Mouse (Mus musculus): Measurements from ENCODE around the gene Urm1. TPM values are rescaled to one million over a fixed set of nuclear protein-coding genes. Genes with fewer than 3 reads are reported as not detected.

Gene Urm1
- polyA plus RNA-seq, 1 experiment from 2014 or later: 11.7 TPM

DNA sequence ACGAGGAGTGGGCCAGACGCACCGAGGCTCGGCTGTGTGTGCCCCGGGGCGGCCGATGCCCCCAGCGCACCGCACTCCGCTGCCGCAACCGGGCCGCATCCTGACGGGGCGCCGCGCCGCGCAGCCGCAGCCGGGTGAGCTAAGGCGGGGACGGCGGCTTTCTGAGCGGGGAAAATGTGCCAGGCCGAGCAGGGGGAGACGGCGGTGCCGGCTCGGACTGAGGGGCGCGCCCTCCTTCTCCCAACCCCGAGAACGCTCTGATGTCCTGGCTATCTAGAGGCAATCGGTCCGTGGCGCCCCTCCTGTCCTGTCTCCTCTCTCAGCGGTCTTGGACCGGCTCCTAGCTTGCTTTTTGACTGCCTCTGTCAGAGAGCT, 17.1 kb upstream of the Urm1 start:
- 0% methylated on average over 37 of the region's 39 CpGs for WGBS (ENCODE audit: insufficient replicate concordance)
- Histone ChIP-seq H3K4me3 (peak overlapping the region; percentile 69), H3K27ac (0 out of 2 replicates have a peak overlapping the region, but pooled peaks have one; percentile 27), H3K9ac (peak overlapping the region; percentile 82), H3K27me3 (replicated peaks) (peaks cover 47% of the 10 kb centered on the region), H3K36me3 (peaks cover 23% of the 10 kb centered on the region), H3K9me3 (replicated peaks) (no peaks in the 10 kb centered on the region), H3K4me1 (peaks cover 12% of the 10 kb centered on the region), H3K4me2 (peak overlapping the region; percentile 98)
- no peak; the same call in none of the 2 replicates for ATAC-seq

- peak overlapping the region; percentile 69 for H3K4me3 ChIP-seq
- H3K27ac ChIP-seq: no peak overlapping the region
- peaks cover 12% of the 10 kb centered on the region for H3K4me1 ChIP-seq
- H3K4me2 ChIP-seq: peak overlapping the region; percentile 98
- H3K9ac ChIP-seq: peak overlapping the region; percentile 82
- ATAC-seq: no peak
- WGBS (ENCODE audit: insufficient replicate concordance): 24% methylated on average over 6 of the region's 6 CpGs
- peaks cover 28% of the 10 kb centered on the region for H3K36me3 ChIP-seq
- no peaks in the 10 kb centered on the region for H3K9me3 ChIP-seq (replicated peaks)
- H3K27me3 ChIP-seq (replicated peaks): peaks cover 47% of the 10 kb centered on the region
Measured at GRCm38 (mm10) chr2:29803400-29803831, 16.5 kb upstream of the Urm1 start.

DNA sequence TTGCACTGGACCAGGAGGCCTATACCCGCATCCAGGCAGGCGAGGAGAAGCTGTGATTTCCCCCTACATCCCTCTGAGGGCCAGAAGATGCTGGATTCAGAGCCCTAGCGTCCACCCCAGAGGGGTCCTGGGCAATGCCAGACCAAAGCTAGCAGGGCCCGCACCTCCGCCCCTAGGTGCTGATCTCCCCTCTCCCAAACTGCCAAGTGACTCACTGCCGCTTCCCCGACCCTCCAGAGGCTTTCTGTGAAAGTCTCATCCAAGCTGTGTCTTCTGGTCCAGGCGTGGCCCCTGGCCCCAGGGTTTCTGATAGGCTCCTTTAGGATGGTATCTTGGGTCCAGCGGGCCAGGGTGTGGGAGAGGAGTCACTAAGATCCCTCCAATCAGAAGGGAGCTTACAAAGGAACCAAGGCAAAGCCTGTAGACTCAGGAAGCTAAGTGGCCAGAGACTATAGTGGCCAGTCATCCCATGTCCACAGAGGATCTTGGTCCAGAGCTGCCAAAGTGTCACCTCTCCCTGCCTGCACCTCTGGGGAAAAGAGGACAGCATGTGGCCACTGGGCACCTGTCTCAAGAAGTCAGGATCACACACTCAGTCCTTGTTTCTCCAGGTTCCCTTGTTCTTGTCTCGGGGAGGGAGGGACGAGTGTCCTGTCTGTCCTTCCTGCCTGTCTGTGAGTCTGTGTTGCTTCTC, 4.0 kb upstream of the Urm1 start:
- no peak for ATAC-seq
- Histone ChIP-seq H3K4me3 (no peak overlapping the region), H3K9ac (no peak overlapping the region), H3K4me1 (peaks cover 23% of the 10 kb centered on the region), H3K9me3 (replicated peaks) (no peaks in the 10 kb centered on the region), H3K27me3 (replicated peaks) (no peaks in the 10 kb centered on the region), H3K27ac (no peak overlapping the region), H3K4me2 (no peak overlapping the region), H3K36me3 (peaks cover 19% of the 10 kb centered on the region)
- WGBS (ENCODE audit: insufficient replicate concordance): 69% methylated on average over 11 of the region's 11 CpGs

- ATAC-seq: no peak; the same call in 1 of the 2 replicates
- peaks cover 10% of the 10 kb centered on the region for H3K36me3 ChIP-seq
- no peak overlapping the region for H3K9ac ChIP-seq
- peaks cover 25% of the 10 kb centered on the region for H3K4me1 ChIP-seq
- H3K4me2 ChIP-seq: no peak overlapping the region
- H3K4me3 ChIP-seq: no peak overlapping the region
- no peak overlapping the region for H3K27ac ChIP-seq
- no peaks in the 10 kb centered on the region for H3K27me3 ChIP-seq (replicated peaks)
- no peaks in the 10 kb centered on the region for H3K9me3 ChIP-seq (replicated peaks)
- WGBS (ENCODE audit: insufficient replicate concordance): 39% methylated on average over 8 of the region's 8 CpGs
Measured at GRCm38 (mm10) chr2:29817426-29818232, 2.2 kb upstream of the Urm1 start.

- Histone ChIP-seq H3K9ac (no peak overlapping the region), H3K27ac (no peak overlapping the region), H3K9me3 (replicated peaks) (no peaks in the 10 kb centered on the region), H3K27me3 (replicated peaks) (no peaks in the 10 kb centered on the region), H3K4me3 (no peak overlapping the region), H3K36me3 (peaks cover 2% of the 10 kb centered on the region), H3K4me2 (peak overlapping the region; percentile 87), H3K4me1 (peaks cover 25% of the 10 kb centered on the region)
- 27% methylated on average over 2 of the region's 2 CpGs for WGBS (ENCODE audit: insufficient replicate concordance)
- no peak for ATAC-seq
Measured at GRCm38 (mm10) chr2:29819363-29819762, 512 bp upstream of the Urm1 start.

- H3K4me1 ChIP-seq: peaks cover 22% of the 10 kb centered on the region
- no peaks in the 10 kb centered on the region for H3K9me3 ChIP-seq (replicated peaks)
- 8% methylated on average over 11 of the region's 11 CpGs for WGBS (ENCODE audit: insufficient replicate concordance)
- peak overlapping the region; percentile 85 for H3K27ac ChIP-seq
- ATAC-seq: no peak
- no peaks in the 10 kb centered on the region for H3K27me3 ChIP-seq (replicated peaks)
- peak overlapping the region; percentile 88 for H3K4me2 ChIP-seq
- H3K9ac ChIP-seq: peak overlapping the region; percentile 79
- peaks cover 7% of the 10 kb centered on the region for H3K36me3 ChIP-seq
- H3K4me3 ChIP-seq: peak overlapping the region; percentile 94
Measured at GRCm38 (mm10) chr2:29826318-29826925, 6.5 kb downstream of the Urm1 start.

DNA sequence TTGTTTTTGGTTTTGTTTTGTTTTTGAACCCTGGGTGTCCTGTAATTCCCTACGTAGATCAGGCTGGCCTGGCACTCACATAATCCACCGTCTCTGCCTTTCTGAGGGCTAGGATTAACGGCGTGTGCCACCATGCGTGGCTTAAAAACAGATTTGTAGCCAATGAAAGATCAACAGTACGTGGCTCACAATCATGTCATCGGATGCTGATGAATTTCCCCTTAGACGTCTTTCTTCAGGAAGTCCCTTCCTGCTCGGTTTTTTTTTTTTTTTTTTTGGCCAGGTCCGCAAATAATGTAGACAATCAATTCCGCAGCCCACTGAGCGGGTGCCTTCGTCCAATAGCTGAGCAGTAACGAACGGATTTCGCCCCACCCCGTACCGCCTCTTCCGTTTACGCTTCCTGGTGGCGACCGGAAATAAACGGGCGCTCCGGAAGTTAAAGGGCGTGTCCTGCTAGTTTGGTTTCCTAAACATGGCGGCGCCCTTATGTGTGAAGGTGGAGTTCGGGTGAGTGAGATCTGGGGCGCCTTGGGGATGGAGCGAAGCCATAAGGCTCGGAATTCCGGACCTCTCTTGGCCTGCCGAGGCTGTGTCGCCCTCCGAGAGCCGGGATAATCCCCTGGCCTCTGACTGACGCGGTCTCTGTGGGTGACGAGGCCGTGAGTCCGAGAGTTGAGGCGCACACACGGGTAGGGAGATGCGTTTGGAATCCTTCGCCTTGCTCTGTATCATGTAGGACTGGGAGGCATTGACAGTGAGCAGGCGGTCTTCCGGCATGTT, 7.2 kb downstream of the Urm1 start:
- 1% methylated on average over 48 of the region's 48 CpGs for WGBS (ENCODE audit: insufficient replicate concordance)
- Histone ChIP-seq H3K27me3 (replicated peaks) (no peaks in the 10 kb centered on the region), H3K4me2 (peak overlapping the region; percentile 88), H3K4me1 (peaks cover 22% of the 10 kb centered on the region), H3K4me3 (peak overlapping the region; percentile 94), H3K9ac (peak overlapping the region; percentile 79), H3K9me3 (replicated peaks) (no peaks in the 10 kb centered on the region), H3K27ac (peak overlapping the region; percentile 85), H3K36me3 (peaks cover 13% of the 10 kb centered on the region)
- ATAC-seq: peak; percentile 95

DNA sequence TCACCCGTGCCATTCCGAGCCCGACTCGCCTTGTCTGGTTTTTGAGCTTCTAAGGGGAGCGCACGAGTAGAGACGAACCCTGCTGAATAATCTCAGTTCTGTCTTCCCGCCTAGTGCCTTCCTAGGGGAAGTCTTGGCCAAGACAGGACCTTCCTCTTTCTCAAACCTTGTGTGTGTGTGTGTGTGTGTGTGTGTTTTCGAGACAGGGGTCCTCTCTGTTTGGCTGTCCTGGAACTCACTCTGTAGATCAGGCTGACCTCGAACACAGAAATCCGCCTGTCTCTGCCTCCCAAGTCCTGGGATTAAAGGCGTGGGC, 7.8 kb downstream of the Urm1 start:
- Histone ChIP-seq H3K9ac (peak overlapping the region; percentile 79), H3K27ac (peak overlapping the region; percentile 71), H3K9me3 (replicated peaks) (no peaks in the 10 kb centered on the region), H3K4me1 (peaks cover 22% of the 10 kb centered on the region), H3K4me2 (peak overlapping the region; percentile 88), H3K36me3 (peaks cover 16% of the 10 kb centered on the region), H3K27me3 (replicated peaks) (no peaks in the 10 kb centered on the region), H3K4me3 (peak overlapping the region; percentile 94)
- ATAC-seq: no peak
- WGBS (ENCODE audit: insufficient replicate concordance): under 1% methylated on average over 12 of the region's 12 CpGs

- no peaks in the 10 kb centered on the region for H3K27me3 ChIP-seq (replicated peaks)
- H3K9ac ChIP-seq: no peak overlapping the region
- peaks cover 47% of the 10 kb centered on the region for H3K36me3 ChIP-seq
- peaks cover 19% of the 10 kb centered on the region for H3K4me1 ChIP-seq
- H3K27ac ChIP-seq: no peak overlapping the region
- 77% methylated on average over 4 of the region's 4 CpGs for WGBS (ENCODE audit: insufficient replicate concordance)
- ATAC-seq: no peak
- H3K9me3 ChIP-seq (replicated peaks): no peaks in the 10 kb centered on the region
- no peak overlapping the region for H3K4me3 ChIP-seq
- H3K4me2 ChIP-seq: no peak overlapping the region
Measured at GRCm38 (mm10) chr2:29831106-29831505, 11.2 kb downstream of the Urm1 start.

DNA sequence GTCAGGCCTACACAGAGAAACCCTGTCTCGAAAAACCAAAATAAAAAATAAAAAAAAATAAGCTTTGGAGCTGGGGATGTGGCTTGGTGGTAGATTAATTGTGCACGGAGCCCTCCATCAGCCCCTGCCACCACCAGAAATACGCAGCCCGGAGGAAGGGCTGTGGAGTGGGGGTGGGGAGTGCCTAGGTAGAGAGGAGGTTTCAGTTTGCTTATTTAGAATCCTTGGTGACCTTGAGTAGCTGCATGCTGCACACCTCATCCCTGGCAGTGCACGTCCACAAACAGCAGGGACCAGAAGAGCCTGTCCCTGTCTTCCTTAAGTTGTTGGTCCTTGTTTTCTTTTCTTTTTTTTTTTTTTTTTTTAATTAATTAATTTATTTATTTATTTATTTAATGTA, 13.9 kb downstream of the Urm1 start:
- ATAC-seq: no peak
- Histone ChIP-seq H3K4me2 (no peak overlapping the region), H3K9me3 (replicated peaks) (no peaks in the 10 kb centered on the region), H3K27me3 (replicated peaks) (no peaks in the 10 kb centered on the region), H3K36me3 (peaks cover 64% of the 10 kb centered on the region), H3K27ac (no peak overlapping the region), H3K9ac (no peak overlapping the region), H3K4me1 (peaks cover 2% of the 10 kb centered on the region; the same call in 1 of the 2 replicates), H3K4me3 (no peak overlapping the region)
- WGBS (ENCODE audit: insufficient replicate concordance): 80% methylated on average over 5 of the region's 5 CpGs

GRCm38 (mm10) chr2:29835391-29835899, 15.6 kb downstream of the Urm1 start:
- H3K27ac ChIP-seq: no peak overlapping the region
- no peak overlapping the region for H3K4me2 ChIP-seq
- ATAC-seq: no peak
- 0 out of 2 replicates have a peak, but pooled peaks cover 4% of the 10 kb centered on the region for H3K4me1 ChIP-seq
- no peak overlapping the region for H3K9ac ChIP-seq
- H3K4me3 ChIP-seq: no peak overlapping the region
- H3K36me3 ChIP-seq: peaks cover 71% of the 10 kb centered on the region
- WGBS (ENCODE audit: insufficient replicate concordance): 81% methylated on average over 2 of the region's 2 CpGs
- no peaks in the 10 kb centered on the region for H3K27me3 ChIP-seq (replicated peaks)
- H3K9me3 ChIP-seq (replicated peaks): no peaks in the 10 kb centered on the region

Measured in liver, embryonic 12.5 days (tissue).